Mouse (Mus musculus): ENCODE results near the gene Tomm40.

GRCm38 (mm10) chr7:19681202-19681694, 34.0 kb downstream of the Tomm40 start, which contains the start of the genes Gm44805 and Apoc4:
- peak; percentile 72; the same call in 1 of the 2 replicates for TF ChIP-seq POLR2A (IDR thresholded peaks at IDR 0.05; ENCODE audit: extremely low read depth, insufficient read depth, low read length)
- TF ChIP-seq CTCF (IDR thresholded peaks at IDR 0.05; ENCODE audit: low read depth, low read length) = no peak

Data from liver, adult 2 months (tissue).